20 mouse cellular contexts compared by ENCODE assay signal in the genomic region with DNA sequence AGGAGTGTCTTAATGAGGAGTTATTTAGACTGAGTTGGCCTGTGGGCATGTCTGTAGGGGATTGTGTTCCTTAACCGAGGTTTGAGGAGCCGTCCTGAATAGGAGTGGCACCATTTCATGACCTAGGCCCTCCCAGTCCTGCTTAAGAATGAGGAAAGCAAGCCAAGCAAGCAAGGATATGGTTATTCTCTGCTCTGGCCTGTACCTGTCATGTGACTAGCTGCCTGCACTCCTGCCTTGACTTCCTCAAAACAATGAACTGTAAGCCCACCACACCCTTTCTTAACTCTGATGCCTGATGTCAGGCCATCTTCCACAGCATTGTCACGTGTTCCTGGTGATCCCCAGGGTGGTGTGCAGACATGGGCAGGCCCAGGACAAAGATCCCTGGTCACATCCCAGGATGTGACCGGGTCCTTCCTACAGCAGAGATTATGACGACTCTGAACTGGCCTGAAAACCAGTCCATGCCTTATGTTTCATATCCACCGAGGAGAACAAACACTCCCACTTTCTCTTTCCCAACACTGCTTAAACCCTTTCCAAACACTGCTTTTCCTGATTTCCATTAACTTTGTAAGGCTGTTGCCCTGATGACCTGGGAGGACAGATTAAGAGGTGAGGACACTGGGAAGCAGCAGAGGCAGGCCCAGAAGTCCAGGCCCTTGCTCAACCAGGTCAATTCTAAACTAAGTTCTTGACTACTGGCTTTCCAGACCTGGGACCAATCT.
A peak's percentile ranks its signal among the peaks of the same experiment; 100 is the strongest.
DNase-seq lines count a peak whose midpoint lies in the region; ATAC-seq and TF ChIP-seq lines count a peak whose summit lies in the region.
"Had no signal": no experiment of that assay in that cellular context is flagged by ENCODE, and none has a peak within 500 bp of the region (broad histone marks: within the 10 kb centered on the region; RNA-seq: fewer than 3 reads in every experiment).

No protein-coding gene starts in this region.

- H3K9me3 ChIP-seq in heart, embryonic 11.5 days (replicated peaks; ENCODE audit: control insufficient read depth, low read length), result no peaks in the 10 kb centered on the region
- no peaks in the 10 kb centered on the region for H3K9me3 ChIP-seq in liver, embryonic 15.5 days (replicated peaks)
- H3K9me3 ChIP-seq in liver, embryonic 11.5 days (ENCODE audit: control insufficient read depth, low read length), result no peaks in the 10 kb centered on the region
- H3K9me3 ChIP-seq in liver, postnatal 0 days (ENCODE audit: low read length), result no peaks in the 10 kb centered on the region
- H3K9me3 ChIP-seq: forebrain, embryonic 10.5 days had no signal

- H3K4me3 ChIP-seq in heart, embryonic 11.5 days (ENCODE audit: low read depth, low read length), result no peak overlapping the region
- H3K4me3 ChIP-seq in liver, embryonic 15.5 days (replicated peaks), result no peak overlapping the region
- no peak overlapping the region for H3K4me3 ChIP-seq in liver, embryonic 11.5 days (ENCODE audit: low read depth, low read length)
- no peak overlapping the region for H3K4me3 ChIP-seq in liver, postnatal 0 days (ENCODE audit: low read depth, low read length)
- H3K4me3 ChIP-seq: forebrain, embryonic 10.5 days; megakaryocyte, embryonic 14.5 days; myocyte had no signal

- H3K9ac ChIP-seq in heart, embryonic 11.5 days (ENCODE audit: low read depth, low read length), result no peak overlapping the region
- no peak overlapping the region for H3K9ac ChIP-seq in liver, embryonic 15.5 days
- no peak overlapping the region for H3K9ac ChIP-seq in liver, embryonic 11.5 days (ENCODE audit: low read depth, low read length)
- H3K9ac ChIP-seq in liver, postnatal 0 days (replicated peaks), result no peak overlapping the region
- H3K9ac ChIP-seq: forebrain, postnatal 0 days had no signal

- no peaks in the 10 kb centered on the region for H3K36me3 ChIP-seq in heart, embryonic 11.5 days (ENCODE audit: control insufficient read depth, insufficient read depth, low read length)
- H3K36me3 ChIP-seq in liver, embryonic 15.5 days (replicated peaks), result no peaks in the 10 kb centered on the region
- no peaks in the 10 kb centered on the region for H3K36me3 ChIP-seq in liver, embryonic 11.5 days (ENCODE audit: control insufficient read depth, insufficient read depth, low read length)
- no peaks in the 10 kb centered on the region for H3K36me3 ChIP-seq in liver, postnatal 0 days (replicated peaks; ENCODE audit: insufficient read depth, low read length)
- H3K36me3 ChIP-seq: forebrain, embryonic 10.5 days had no signal

- peak; percentile 79 for TF ChIP-seq EP300 in liver, postnatal 0 days (IDR thresholded peaks at IDR 0.05; ENCODE audit: low read depth)

- H3K4me1 ChIP-seq in heart, embryonic 11.5 days (ENCODE audit: control insufficient read depth, insufficient read depth, low read length), result no peaks in the 10 kb centered on the region
- 0 out of 2 replicates have a peak, but pooled peaks cover 3% of the 10 kb centered on the region for H3K4me1 ChIP-seq in liver, embryonic 15.5 days (replicated peaks)
- no peaks in the 10 kb centered on the region for H3K4me1 ChIP-seq in liver, embryonic 11.5 days (replicated peaks; ENCODE audit: control insufficient read depth, insufficient read depth, low read length)
- peaks cover 15% of the 10 kb centered on the region for H3K4me1 ChIP-seq in liver, postnatal 0 days (ENCODE audit: insufficient read depth)
- H3K4me1 ChIP-seq: forebrain, embryonic 10.5 days; megakaryocyte, embryonic 14.5 days had no signal

- peak; percentile 93 for DNase-seq in heart, adult 11 months
- no peak for DNase-seq in liver, embryonic 11.5 days (ENCODE audit: low spot score)
- DNase-seq in ZHBTc4 (ENCODE audit: low read depth, low spot score), result peak; percentile 22
- no peak for DNase-seq in liver, postnatal 0 days
- DNase-seq in c-Kit-positive CD71-positive TER-119-positive erythroid progenitor cells, embryonic 14.5 days (ENCODE audit: low spot score), result no peak
- DNase-seq in cerebellum, adult 9-11 months, result no peak
- DNase-seq: embryo, embryonic 11 days; forebrain, postnatal 0 days; kidney, adult 8-10 months; kidney, postnatal 14 days; left cerebral cortex, postnatal 4 days; midbrain, embryonic 14.5 days; right cerebral cortex, postnatal 14 days; spleen, adult 18-20 months had no signal

- 64% methylated on average over 6 of the region's 6 CpGs for WGBS in heart, embryonic 11.5 days (ENCODE audit: insufficient replicate concordance)
- 57% methylated on average over 6 of the region's 6 CpGs for WGBS in liver, embryonic 15.5 days (ENCODE audit: insufficient replicate concordance)
- 67% methylated on average over 6 of the region's 6 CpGs for whole genome bisulfite sequencing in liver, embryonic 11.5 days
- 44% methylated on average over 6 of the region's 6 CpGs for WGBS in liver, postnatal 0 days (ENCODE audit: insufficient replicate concordance)

- H3K27ac ChIP-seq in heart, embryonic 11.5 days (ENCODE audit: low read depth, low read length), result no peak overlapping the region
- no peak overlapping the region for H3K27ac ChIP-seq in liver, embryonic 15.5 days (replicated peaks)
- H3K27ac ChIP-seq in liver, embryonic 11.5 days (ENCODE audit: low read depth, low read length), result no peak overlapping the region
- peak overlapping the region; percentile 80 for H3K27ac ChIP-seq in liver, postnatal 0 days (ENCODE audit: low read depth)
- H3K27ac ChIP-seq: forebrain, embryonic 10.5 days had no signal

- no peak overlapping the region for H3K4me2 ChIP-seq in heart, embryonic 11.5 days
- H3K4me2 ChIP-seq in liver, embryonic 15.5 days, result no peak overlapping the region
- H3K4me2 ChIP-seq in liver, embryonic 11.5 days, result no peak overlapping the region
- H3K4me2 ChIP-seq in liver, postnatal 0 days (ENCODE audit: low read depth, low read length), result no peak overlapping the region

- TF ChIP-seq CTCF in liver, postnatal 0 days (IDR thresholded peaks at IDR 0.05; ENCODE audit: low read depth), result no peak

- no peak for ATAC-seq in heart, embryonic 11.5 days (replicated peaks; ENCODE audit: insufficient number of reproducible peaks, low FRiP score, low TSS enrichment)
- ATAC-seq in liver, embryonic 15.5 days (ENCODE audit: insufficient read depth), result peak; percentile 31; the same call in 1 of the 2 replicates
- no peak for ATAC-seq in liver, embryonic 11.5 days (replicated peaks; ENCODE audit: low FRiP score)
- peak; percentile 94 for ATAC-seq in liver, postnatal 0 days
- ATAC-seq: CD4-positive, CD25-positive, alpha-beta regulatory T cell, adult 4 months; forebrain, postnatal 0 days had no signal

- no peaks in the 10 kb centered on the region for H3K27me3 ChIP-seq in heart, embryonic 11.5 days (ENCODE audit: control insufficient read depth, insufficient read depth, low read length)
- no peaks in the 10 kb centered on the region; the same call in 1 of the 2 replicates for H3K27me3 ChIP-seq in liver, embryonic 15.5 days
- H3K27me3 ChIP-seq in liver, embryonic 11.5 days (replicated peaks; ENCODE audit: control insufficient read depth, insufficient read depth, low read length), result no peaks in the 10 kb centered on the region; the same call in 1 of the 2 replicates
- H3K27me3 ChIP-seq in liver, postnatal 0 days (ENCODE audit: insufficient read depth, low read length), result no peaks in the 10 kb centered on the region

Comparison
In these comparisons a context has a peak if more than half of its experiments do, and no peak if none do; other contexts are left out.
1. ATAC-seq: peak in liver, embryonic 15.5 days (single experiment) and liver, postnatal 0 days (single experiment); none in heart, embryonic 11.5 days (single experiment) and liver, embryonic 11.5 days (single experiment).
2. DNase-seq: peak in heart, adult 11 months (single experiment) and ZHBTc4 (single experiment); none in liver, embryonic 11.5 days (single experiment), liver, postnatal 0 days (single experiment), c-Kit-positive CD71-positive TER-119-positive erythroid progenitor cells, embryonic 14.5 days (single experiment) and cerebellum, adult 9-11 months (single experiment).